Mouse (Mus musculus) bone marrow macrophage, adult 2 months (primary cell): ENCODE results near the gene Pdcd1.

ENCODE experiments used
- CTCF ChIP-seq: IDR thresholded peaks from 2 replicates; pipeline ENCODE4 v1.5.1; 2012; ENCODE audit warnings: low read depth, mild to moderate bottlenecking, low read length, moderate library complexity
- POLR2A ChIP-seq: IDR thresholded peaks from 2 replicates; pipeline ENCODE4 v1.6.1; 2012; ENCODE audit warnings: mild to moderate bottlenecking, low read depth, low read length, borderline replicate concordance

DNA sequence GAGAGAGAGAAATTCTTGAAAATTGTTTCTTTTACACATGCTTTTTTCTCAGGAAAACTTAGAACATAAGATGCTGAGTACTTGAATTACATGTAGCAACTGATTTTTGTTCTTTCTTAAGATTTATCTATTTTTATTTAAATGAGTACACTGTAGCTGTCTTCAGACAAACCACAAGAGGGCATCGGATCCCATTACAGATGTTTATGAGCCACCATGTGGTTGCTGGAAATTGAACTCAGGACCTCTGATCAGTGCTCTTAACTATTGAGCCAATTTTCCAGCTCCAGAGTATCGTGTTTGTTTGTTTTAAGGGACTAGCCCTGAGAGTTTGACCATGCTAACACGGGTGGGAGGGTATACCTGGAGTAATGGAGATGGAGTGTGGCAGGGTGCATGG, 40.7 kb downstream of the Pdcd1 start:
- no peak for TF ChIP-seq CTCF
- TF ChIP-seq POLR2A, result no peak
